Mouse (Mus musculus): ENCODE measurements around the gene Fam216b. TPM values are rescaled to one million over a fixed set of nuclear protein-coding genes. Genes with fewer than 3 reads are reported as not detected.

The Fam216b gene
- polyA plus RNA-seq, 1 experiment from 2014 or later = not detected

- H3K36me3 ChIP-seq (ENCODE audit: insufficient read depth) = no peaks in the 10 kb centered on the region
- no peaks in the 10 kb centered on the region for H3K9me3 ChIP-seq (ENCODE audit: low read depth, low read length)
- H3K9ac ChIP-seq = no peak overlapping the region
- H3K27me3 ChIP-seq (ENCODE audit: insufficient read depth, low read length) = no peaks in the 10 kb centered on the region
- 83% methylated on average over 3 of the region's 3 CpGs for WGBS
- no peaks in the 10 kb centered on the region for H3K4me1 ChIP-seq (ENCODE audit: insufficient read depth)
- H3K4me3 ChIP-seq (ENCODE audit: low read depth, low read length) = no peak overlapping the region
- TF ChIP-seq CTCF (IDR thresholded peaks at IDR 0.05; ENCODE audit: low read depth) = no peak
- H3K4me2 ChIP-seq = no peak overlapping the region
- ATAC-seq (ENCODE audit: insufficient read depth) (no peak), DNase-seq (no peak)
- H3K27ac ChIP-seq (ENCODE audit: low read depth) = no peak overlapping the region
Measured at GRCm38 (mm10) chr14:78112466-78112865, 23.7 kb upstream of the Fam216b start.

DNA sequence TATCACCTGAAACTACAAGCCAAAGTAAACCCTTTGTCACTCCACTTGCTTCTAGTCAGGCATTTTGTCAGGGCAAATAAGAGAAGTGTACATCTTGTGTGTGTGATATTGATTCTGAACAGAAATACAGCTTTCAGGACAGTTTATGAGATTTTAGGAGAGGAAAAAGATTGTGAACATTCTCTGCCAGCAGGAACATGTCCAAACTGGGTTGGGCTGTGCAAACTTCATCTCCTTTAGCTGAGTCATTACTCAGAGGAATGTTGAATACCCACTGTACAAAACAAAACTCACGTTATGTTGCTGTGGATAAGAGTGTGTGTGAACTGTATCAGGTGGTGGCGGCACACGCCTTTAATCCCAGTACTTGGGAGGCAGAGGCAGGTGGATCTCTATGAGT is 22.1 kb upstream of the Fam216b start:
- Histone ChIP-seq H3K4me2 (no peak overlapping the region), H3K27me3 (ENCODE audit: insufficient read depth, low read length) (no peaks in the 10 kb centered on the region), H3K4me3 (ENCODE audit: low read depth, low read length) (no peak overlapping the region), H3K27ac (ENCODE audit: low read depth) (no peak overlapping the region), H3K4me1 (ENCODE audit: insufficient read depth) (no peaks in the 10 kb centered on the region), H3K9ac (no peak overlapping the region), H3K9me3 (ENCODE audit: low read depth, low read length) (no peaks in the 10 kb centered on the region), H3K36me3 (ENCODE audit: insufficient read depth) (no peaks in the 10 kb centered on the region)
- TF ChIP-seq CTCF (IDR thresholded peaks at IDR 0.05; ENCODE audit: low read depth) = no peak
- no peak for ATAC-seq (ENCODE audit: insufficient read depth)
- no peak for DNase-seq
- WGBS = 78% methylated on average over 3 of the region's 3 CpGs

DNA sequence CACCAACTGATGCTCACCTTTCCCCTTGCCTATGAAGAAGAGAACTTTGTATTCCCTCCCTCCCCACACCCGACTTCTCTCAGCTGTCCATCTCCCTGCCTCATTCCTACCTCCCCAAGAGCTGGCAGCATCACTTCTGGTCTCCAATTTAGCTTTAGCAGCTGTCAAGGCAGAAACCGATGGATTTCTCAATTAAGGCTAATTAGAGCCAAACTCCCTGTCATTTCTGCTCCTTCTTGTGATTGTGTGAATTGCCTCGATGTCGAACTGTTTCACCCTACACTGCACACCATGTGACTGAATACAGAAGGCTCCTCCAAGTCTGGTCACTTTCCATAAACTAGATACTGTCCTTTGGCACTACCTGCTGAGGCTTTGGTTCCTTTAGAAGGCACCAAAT is 20.6 kb upstream of the Fam216b start:
- WGBS = 72% methylated on average over 4 of the region's 4 CpGs
- H3K27ac ChIP-seq (ENCODE audit: low read depth) = no peak overlapping the region
- H3K27me3 ChIP-seq (ENCODE audit: insufficient read depth, low read length) = no peaks in the 10 kb centered on the region
- no peaks in the 10 kb centered on the region for H3K36me3 ChIP-seq (ENCODE audit: insufficient read depth)
- no peaks in the 10 kb centered on the region for H3K4me1 ChIP-seq (ENCODE audit: insufficient read depth)
- H3K9ac ChIP-seq = no peak overlapping the region
- no peak overlapping the region for H3K4me3 ChIP-seq (ENCODE audit: low read depth, low read length)
- no peaks in the 10 kb centered on the region for H3K9me3 ChIP-seq (ENCODE audit: low read depth, low read length)
- DNase-seq (no peak), ATAC-seq (ENCODE audit: insufficient read depth) (no peak)
- no peak for TF ChIP-seq CTCF (IDR thresholded peaks at IDR 0.05; ENCODE audit: low read depth)
- no peak overlapping the region for H3K4me2 ChIP-seq

DNA sequence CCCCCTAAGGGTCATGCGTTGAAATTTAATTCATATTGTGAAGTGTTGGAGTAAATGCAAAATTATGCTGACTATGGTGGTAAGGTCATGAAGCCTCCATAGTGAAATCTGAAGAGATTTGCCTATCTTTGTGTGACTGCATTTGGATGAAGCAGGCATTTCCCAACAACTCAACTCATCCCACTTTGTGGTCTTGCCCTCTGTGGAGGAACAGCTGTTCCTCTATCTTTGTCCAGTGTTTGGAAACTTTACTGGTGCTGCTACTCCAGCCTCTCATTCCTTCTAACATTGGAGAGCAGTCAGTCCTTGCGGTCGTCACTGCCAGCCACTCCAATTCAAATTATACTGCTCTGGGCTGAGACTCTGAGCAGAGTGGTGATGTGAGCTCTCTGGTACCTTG is 19.6 kb upstream of the Fam216b start:
- Histone ChIP-seq H3K4me3 (ENCODE audit: low read depth, low read length) (no peak overlapping the region), H3K36me3 (ENCODE audit: insufficient read depth) (no peaks in the 10 kb centered on the region), H3K4me1 (ENCODE audit: insufficient read depth) (no peaks in the 10 kb centered on the region), H3K9ac (no peak overlapping the region), H3K4me2 (no peak overlapping the region), H3K27me3 (ENCODE audit: insufficient read depth, low read length) (no peaks in the 10 kb centered on the region), H3K9me3 (ENCODE audit: low read depth, low read length) (no peaks in the 10 kb centered on the region), H3K27ac (ENCODE audit: low read depth) (no peak overlapping the region)
- ATAC-seq (ENCODE audit: insufficient read depth) (no peak), DNase-seq (no peak)
- TF ChIP-seq CTCF (IDR thresholded peaks at IDR 0.05; ENCODE audit: low read depth) = no peak; the same call in 1 of the 2 replicates
- WGBS = 74% methylated on average over 3 of the region's 3 CpGs

DNA sequence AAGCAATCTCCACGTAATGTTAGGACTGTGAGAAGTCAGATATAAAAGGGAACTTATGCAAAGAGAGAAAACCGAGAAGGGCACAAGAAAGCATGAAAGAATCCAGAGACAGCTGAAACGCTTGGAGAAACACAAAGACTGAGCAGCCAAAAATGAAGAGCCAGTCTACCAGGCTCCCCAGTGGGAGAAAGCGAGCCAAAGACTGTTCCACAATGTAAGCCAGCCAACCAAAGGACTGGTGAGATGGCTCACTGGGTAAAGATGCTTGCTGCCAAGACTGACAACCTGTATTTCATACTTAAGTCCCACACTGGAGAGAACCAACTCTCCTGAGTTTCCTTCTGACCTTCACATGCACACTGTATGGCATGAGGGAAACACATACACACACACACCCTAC is 784 bp upstream of the Fam216b start:
- Histone ChIP-seq H3K9ac (no peak overlapping the region), H3K4me1 (ENCODE audit: insufficient read depth) (no peaks in the 10 kb centered on the region)
- no peak for ATAC-seq (ENCODE audit: insufficient read depth)

DNA sequence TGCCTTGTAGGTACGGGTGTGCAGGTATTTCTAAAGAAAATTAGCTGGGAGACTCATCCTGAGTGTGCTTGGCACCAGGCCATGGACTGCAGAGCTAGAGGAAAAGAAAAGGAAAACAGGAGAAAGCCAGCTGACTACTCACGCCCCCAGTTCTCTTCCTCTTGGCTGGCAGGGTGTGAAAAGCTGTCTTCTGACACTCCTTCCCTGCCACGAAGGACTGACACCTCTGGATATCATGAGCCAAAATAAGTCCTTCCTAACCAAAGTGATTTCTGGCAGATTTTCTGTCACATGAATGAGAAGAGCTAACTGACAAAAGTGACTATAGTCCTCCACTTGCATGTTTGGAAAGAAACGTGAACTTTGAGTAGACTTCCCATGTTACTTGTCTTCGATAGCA is 5.3 kb downstream of the Fam216b start:
- H3K27me3 ChIP-seq (ENCODE audit: insufficient read depth, low read length) = no peaks in the 10 kb centered on the region
- H3K4me2 ChIP-seq = no peak overlapping the region
- 60% methylated on average over 5 of the region's 5 CpGs for WGBS
- no peak overlapping the region for H3K27ac ChIP-seq (ENCODE audit: low read depth)
- H3K4me3 ChIP-seq (ENCODE audit: low read depth, low read length) = no peak overlapping the region
- DNase-seq (no peak), ATAC-seq (ENCODE audit: insufficient read depth) (no peak)
- no peaks in the 10 kb centered on the region for H3K9me3 ChIP-seq (ENCODE audit: low read depth, low read length)
- H3K4me1 ChIP-seq (ENCODE audit: insufficient read depth) = no peaks in the 10 kb centered on the region
- H3K36me3 ChIP-seq (ENCODE audit: insufficient read depth) = no peaks in the 10 kb centered on the region
- no peak for TF ChIP-seq CTCF (IDR thresholded peaks at IDR 0.05; ENCODE audit: low read depth)
- no peak overlapping the region for H3K9ac ChIP-seq

More for the DNA sequence above, 784 bp upstream of the Fam216b start:
- Histone ChIP-seq H3K36me3 (ENCODE audit: insufficient read depth) (no peaks in the 10 kb centered on the region), H3K4me2 (no peak overlapping the region), H3K9me3 (ENCODE audit: low read depth, low read length) (no peaks in the 10 kb centered on the region), H3K27me3 (ENCODE audit: insufficient read depth, low read length) (no peaks in the 10 kb centered on the region), H3K27ac (ENCODE audit: low read depth) (no peak overlapping the region), H3K4me3 (ENCODE audit: low read depth, low read length) (no peak overlapping the region)
- WGBS = 70% methylated on average over 4 of the region's 4 CpGs
- no peak for DNase-seq
- no peak for TF ChIP-seq CTCF (IDR thresholded peaks at IDR 0.05; ENCODE audit: low read depth)

DNA sequence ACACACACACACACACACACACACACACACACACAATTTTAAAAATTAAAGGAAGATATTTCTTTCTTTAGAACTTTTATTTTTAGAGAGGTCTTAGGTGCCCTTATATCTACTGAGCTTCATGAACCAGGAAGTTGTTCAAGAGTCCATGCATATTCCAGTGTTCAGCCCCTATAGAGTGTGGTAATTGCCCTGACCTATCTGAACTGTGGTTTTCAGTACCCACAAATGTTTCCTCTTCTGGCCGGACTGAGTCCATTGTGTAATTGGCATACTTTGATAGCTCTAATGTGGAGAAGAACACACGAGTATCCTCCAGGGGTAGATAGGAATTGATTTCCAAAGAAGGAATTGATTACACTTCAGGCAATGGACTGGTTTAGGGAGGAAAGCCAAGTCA is 11.3 kb downstream of the Fam216b start:
- Histone ChIP-seq H3K27ac (ENCODE audit: low read depth) (no peak overlapping the region), H3K9me3 (ENCODE audit: low read depth, low read length) (no peaks in the 10 kb centered on the region), H3K4me1 (ENCODE audit: insufficient read depth) (no peaks in the 10 kb centered on the region), H3K36me3 (ENCODE audit: insufficient read depth) (no peaks in the 10 kb centered on the region), H3K27me3 (ENCODE audit: insufficient read depth, low read length) (no peaks in the 10 kb centered on the region), H3K9ac (no peak overlapping the region), H3K4me2 (no peak overlapping the region), H3K4me3 (ENCODE audit: low read depth, low read length) (no peak overlapping the region)
- no peak for ATAC-seq (ENCODE audit: insufficient read depth)
- TF ChIP-seq CTCF (IDR thresholded peaks at IDR 0.05; ENCODE audit: low read depth) = no peak
- 76% methylated on average over 2 of the region's 2 CpGs for WGBS
- no peak for DNase-seq

Measured in lung, embryonic 14.5 days (tissue).